Mouse (Mus musculus) kidney, postnatal 14 days (tissue): ENCODE measurements around the gene Deup1.
A peak's percentile ranks its signal among the peaks of the same experiment; 100 is the strongest.
"Not testable (repeated sequence)": the region's sequence is repeated elsewhere in the genome, so short reads cannot be mapped to it uniquely, and the experiment has no call there.

Source experiments
- DNase-seq: peaks from one replicate; pipeline ENCODE4 v3.0.0; 2022; ENCODE audit warnings: mixed read lengths

Deup1 gene

GRCm38 (mm10) chr9:15587157-15587854, 40.4 kb downstream of the Deup1 start:
- DNase-seq: no peak

- no peak for DNase-seq
Observed at GRCm38 (mm10) chr9:15585956-15586355, 41.8 kb downstream of the Deup1 start.

GRCm38 (mm10) chr9:15584209-15584608, 43.5 kb downstream of the Deup1 start:
- no peak for DNase-seq

- DNase-seq: no peak
Observed at GRCm38 (mm10) chr9:15582026-15582425, 45.7 kb downstream of the Deup1 start.

- DNase-seq: no peak
Observed at GRCm38 (mm10) chr9:15580176-15580575, 47.6 kb downstream of the Deup1 start.

GRCm38 (mm10) chr9:15578946-15579345, 48.8 kb downstream of the Deup1 start:
- no peak for DNase-seq

DNA sequence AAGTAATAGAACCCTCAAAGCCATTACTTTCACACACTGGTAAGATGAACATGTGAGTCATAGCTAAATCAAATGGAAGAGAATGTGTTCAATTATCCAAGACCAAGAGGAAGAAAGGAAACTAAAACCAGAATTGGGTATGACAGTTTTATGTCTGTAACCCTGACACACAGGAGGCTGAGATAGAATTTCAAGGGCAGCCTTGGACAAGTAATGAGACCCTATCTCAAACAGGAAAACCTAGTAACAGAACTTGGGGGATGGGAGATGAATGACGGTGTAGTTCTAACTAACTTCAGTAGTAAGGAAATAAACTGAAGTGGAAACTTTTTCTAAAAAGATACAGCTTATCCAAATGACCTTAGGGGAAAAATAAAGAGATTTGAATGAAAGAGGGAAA, 49.3 kb downstream of the Deup1 start:
- no peak for DNase-seq

DNA sequence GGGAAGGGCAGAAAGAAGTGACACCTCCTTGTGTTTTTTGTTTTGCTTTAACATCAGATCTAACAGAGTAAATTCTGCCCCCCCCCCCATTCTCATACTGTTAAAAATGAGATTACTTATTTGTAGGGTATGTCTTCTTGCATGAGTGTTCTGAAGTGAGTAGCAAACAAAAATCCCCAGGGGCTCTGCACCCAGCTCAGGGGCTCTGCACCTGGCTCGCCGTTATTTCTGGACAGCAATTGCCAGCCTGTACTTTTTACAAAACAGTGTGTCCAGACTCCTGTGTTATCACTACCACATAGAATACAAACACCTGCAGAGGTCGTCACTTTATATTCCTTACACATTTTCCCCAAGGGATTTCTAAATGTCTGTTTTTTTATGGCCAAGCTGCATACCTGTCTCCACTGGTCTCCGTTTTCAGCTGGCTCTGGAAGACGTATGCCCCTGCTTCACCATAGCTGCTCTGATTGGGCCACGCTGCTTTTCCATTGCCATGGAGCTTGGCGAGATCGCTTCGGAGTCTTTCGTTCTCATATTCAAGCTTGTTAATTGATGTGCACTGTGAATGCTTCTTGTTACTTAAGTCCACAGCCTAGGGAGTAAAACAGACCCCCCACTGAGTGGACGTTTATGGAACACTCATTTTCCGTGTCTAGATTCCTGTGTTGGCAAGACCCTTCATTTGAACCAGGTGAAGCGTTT, 52.8 kb downstream of the Deup1 start:
- DNase-seq: no peak

DNA sequence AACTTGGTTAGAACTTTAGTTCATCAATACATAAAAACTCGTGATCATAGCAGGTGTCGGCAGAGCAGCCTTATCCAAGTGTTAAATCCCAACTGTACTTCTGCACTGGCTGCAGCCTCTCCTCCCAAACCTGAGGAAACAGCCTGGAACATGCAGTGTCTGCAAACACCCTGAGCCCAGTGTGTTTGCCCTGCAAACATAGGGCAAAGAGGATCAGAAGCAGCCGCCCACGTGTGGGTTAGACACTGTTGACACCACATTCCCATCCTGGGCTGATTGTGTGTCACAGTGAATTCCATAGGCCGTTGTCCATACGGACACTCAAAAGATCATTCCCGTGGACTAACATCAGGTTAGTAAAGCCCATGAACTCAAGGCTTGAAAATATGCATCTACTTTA, 65.4 kb downstream of the Deup1 start:
- DNase-seq: no peak

DNA sequence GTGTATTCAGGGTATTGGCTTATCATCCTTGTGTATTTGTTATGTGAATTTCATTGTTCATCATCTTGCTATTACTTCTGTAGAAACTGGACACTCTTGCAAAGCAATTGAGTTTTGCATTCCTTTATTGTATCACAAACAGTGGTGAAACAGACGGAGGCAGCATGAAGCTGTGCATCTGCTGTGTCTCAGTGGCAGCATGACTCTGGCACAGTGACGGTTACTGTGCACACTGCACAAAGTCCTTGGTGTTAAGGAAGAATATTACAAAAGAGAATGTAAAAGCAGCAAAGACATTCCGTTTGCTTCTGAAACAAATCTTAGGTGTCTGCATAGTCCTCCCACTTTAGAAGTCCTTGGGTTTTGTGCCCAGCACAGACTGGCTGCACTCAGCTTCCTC, 67.3 kb downstream of the Deup1 start:
- no peak for DNase-seq

DNA sequence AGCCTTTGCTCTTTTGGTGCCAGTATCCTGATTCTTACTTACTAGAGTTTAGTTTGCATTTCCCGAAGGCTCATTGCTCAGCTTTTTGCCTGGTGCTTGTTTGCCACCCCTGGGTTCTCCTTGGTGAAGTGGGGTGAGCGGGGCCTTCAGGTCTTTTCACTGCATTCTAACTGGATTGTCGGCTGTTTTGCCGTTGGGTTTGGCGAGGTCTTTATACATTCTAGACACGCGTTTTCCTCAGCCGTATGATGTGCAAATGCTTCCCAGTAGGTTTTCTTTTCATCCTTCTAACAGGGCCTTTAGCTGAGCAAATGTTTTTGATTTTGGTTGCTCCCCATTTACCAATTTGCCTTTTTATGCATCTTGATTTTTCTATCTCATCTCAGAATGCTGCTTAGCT, 74.4 kb downstream of the Deup1 start:
- DNase-seq: no peak

- DNase-seq: no peak
Observed at GRCm38 (mm10) chr9:15551933-15552851, 75.5 kb downstream of the Deup1 start.

DNA sequence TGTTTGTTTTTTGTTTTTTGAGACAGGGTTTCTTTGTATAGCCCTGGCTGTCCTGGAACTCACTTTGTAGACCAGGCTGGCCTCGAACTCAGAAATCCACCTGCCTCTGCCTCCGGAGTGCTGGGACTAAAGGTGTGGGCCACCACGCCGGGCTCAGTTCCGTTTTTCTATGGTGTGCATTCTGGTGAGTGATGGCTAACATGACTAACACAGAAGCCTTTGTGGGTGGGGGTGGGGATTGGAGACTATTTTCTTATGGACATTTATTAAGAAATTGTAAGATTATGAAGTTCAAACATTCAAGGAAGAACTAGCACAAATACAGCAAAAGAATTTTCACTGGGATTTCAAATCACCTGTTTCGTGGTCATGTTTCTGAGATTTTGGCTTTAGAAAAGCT, 76.7 kb downstream of the Deup1 start:
- not testable (repeated sequence) for DNase-seq

DNA sequence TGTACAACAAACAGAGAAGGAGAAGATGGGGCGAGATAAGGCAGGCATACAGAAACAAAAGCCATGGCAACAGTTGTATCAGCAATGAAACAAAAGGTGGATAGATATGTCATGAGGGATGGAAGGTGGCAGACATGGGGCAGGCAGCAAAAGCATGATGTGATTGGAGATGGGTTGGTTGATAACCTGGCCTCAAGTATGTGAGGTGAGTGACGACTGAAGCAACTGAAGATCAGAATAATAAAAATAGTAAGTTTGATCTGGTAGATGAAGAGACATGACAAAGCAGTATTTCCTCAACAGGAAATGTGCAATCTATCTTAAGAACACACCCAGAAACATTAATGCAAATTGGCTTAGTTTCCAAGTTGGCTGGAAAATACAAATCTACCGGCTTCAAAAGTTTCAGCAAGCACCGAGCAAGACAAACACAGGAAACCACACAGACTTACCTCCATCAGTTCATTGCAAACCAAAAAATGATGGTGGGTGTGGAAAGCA, 77.2 kb downstream of the Deup1 start:
- DNase-seq: no peak

- no peak for DNase-seq
Observed at GRCm38 (mm10) chr9:15541735-15542354, 85.9 kb downstream of the Deup1 start.

- no peak for DNase-seq
Observed at GRCm38 (mm10) chr9:15538979-15539533, 88.7 kb downstream of the Deup1 start.

- DNase-seq: no peak
Observed at GRCm38 (mm10) chr9:15537455-15538048, 90.2 kb downstream of the Deup1 start.

DNA sequence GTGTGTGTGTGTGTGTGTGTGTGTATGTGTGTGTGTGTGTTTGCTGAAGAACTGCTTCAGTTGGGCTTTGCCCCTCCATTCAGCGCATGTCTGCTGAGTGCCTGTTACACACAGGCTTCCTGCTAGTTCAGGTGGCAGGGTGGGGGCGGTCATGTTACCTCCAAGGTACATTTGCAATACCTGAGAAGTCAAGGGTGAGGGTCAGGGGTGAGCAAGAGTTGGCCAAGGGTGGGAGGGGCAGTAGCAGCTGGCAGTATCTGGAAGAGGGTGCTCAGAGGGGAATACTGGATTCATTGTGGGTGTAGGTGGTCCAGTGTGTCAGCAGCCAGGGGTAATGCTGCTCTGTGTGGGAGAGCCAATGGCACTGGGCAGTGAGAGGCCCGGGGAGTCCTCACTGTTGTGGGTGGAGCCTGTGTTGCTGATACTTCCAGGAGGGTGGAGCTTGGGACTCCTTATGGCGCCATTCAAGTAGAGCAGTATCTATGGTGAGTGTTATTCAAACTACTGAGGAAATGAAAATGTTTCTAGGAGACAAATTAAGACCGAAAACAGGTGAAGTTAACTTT, 90.8 kb downstream of the Deup1 start:
- no peak for DNase-seq

- peak; percentile 43 for DNase-seq
Observed at GRCm38 (mm10) chr9:15535418-15535817, 92.3 kb downstream of the Deup1 start.

DNA sequence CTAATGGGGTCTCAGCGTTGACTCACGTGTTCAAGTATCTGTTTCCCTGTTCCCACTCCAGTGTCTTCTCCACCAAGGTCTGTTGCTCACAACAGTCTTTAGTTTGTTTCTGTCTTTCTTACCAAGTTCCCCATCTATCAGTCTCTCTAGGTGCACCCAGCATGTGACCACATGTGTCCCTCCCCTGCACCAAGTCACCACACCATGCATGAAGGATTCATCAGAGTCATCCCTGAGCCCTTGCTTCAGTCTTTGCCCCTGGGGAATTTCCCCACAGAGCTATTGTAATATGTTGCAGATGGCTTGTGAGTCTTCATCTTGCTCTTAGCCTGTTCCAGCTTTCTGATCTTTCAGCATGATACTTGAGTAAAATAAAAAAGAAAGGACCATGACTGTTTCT, 93.6 kb downstream of the Deup1 start:
- DNase-seq: no peak

GRCm38 (mm10) chr9:15533336-15534070, 94.2 kb downstream of the Deup1 start:
- no peak for DNase-seq
